Mouse (Mus musculus): ENCODE measurements around the gene Lsm7. TPM values are rescaled to one million over a fixed set of nuclear protein-coding genes. Genes with fewer than 3 reads are reported as not detected.

Gene Lsm7
- total and polyA plus RNA-seq, 3 experiments, result 198 to 411 (median 374) TPM

DNA sequence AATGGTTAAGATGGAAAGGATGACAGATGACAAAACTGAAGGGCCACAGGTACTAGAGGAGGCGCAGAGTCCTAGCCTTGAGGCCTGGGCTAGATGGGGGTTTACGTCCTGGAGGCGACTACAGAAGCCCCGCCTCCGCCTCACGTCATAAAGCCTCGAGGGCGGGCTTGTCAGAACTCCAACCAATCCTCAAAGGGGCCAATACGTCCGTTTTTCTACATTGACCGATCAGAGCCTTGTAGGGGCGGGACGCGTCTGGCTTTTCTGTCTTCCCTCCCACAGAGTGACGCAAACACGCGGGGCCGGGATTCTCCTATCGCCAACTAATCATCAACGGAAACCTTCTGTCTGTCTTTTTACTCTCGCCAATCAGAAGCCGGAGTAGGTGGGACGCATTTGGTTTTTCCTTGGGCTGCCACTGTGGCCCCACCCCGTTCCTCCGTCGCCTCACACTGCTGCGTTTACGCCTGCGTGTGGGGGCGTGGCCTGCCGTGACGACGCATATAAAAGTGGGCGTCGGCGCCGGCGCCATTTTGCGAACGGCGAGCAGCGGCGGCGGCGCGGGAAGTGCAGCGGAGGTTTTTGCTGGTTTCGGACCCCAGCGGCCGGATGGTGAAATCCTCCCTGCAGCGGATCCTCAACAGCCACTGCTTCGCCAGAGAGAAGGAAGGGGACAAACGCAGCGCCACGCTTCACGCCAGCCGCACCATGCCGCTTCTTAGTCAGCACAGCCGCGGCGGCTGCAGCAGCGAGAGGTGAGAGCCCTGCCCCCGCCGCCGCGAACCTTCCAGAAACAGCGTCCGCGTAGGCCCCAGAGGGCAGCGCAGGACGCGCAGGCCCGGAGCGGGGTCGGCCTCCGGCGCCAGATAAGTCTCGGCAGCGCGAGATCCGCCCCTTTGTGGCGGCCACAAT is 28.6 kb downstream of the Lsm7 start, which contains the start of gene Oaz1:
Gene Oaz1, plus strand, starts transcription at position 506 of the 912 bp plus-strand sequence.
- no peak for TF ChIP-seq PAX5 (IDR thresholded peaks at IDR 0.05; ENCODE audit: low read length)
- TF ChIP-seq USF1 (IDR thresholded peaks at IDR 0.05; ENCODE audit: low read depth, low read length), result no peak
- TF ChIP-seq POLR2A (IDR thresholded peaks at IDR 0.05; ENCODE audit: low read depth, low read length), result peak; percentile 81
- TF ChIP-seq MAX (IDR thresholded peaks at IDR 0.05; ENCODE audit: low read length), result no peak
- TF ChIP-seq SMC3 (IDR thresholded peaks at IDR 0.05; ENCODE audit: low read depth, low read length), result no peak
- TF ChIP-seq IRF4 (IDR thresholded peaks at IDR 0.05; ENCODE audit: low read depth, low read length), result 0 out of 2 replicates have a peak, but pooled peaks have one; percentile 9
- TF ChIP-seq ZKSCAN1 (IDR thresholded peaks at IDR 0.05; ENCODE audit: borderline replicate concordance, low read depth, low read length), result no peak
- TF ChIP-seq ZMIZ1 (IDR thresholded peaks at IDR 0.05; ENCODE audit: low read depth, low read length), result peak; percentile 64; the same call in 1 of the 2 replicates
- no peak for TF ChIP-seq ZNF384 (IDR thresholded peaks at IDR 0.05; ENCODE audit: low read depth, low read length)
- no peak; the same call in 1 of the 2 replicates for TF ChIP-seq MEF2A (IDR thresholded peaks at IDR 0.05; ENCODE audit: borderline replicate concordance, low read depth, low read length)
- peak; percentile 66 for TF ChIP-seq NELFE (IDR thresholded peaks at IDR 0.05; ENCODE audit: low read depth, low read length)
- peak; percentile 0; the same call in 1 of the 2 replicates for TF ChIP-seq SIN3A (IDR thresholded peaks at IDR 0.05; ENCODE audit: low read length)
- TF ChIP-seq POLR2AphosphoS2 (IDR thresholded peaks at IDR 0.05; ENCODE audit: low read depth, low read length), result peak; percentile 95
- TF ChIP-seq MAFK (IDR thresholded peaks at IDR 0.05; ENCODE audit: insufficient replicate concordance, low read length), result no peak
- TF ChIP-seq ELF1 (IDR thresholded peaks at IDR 0.05; ENCODE audit: low read depth, low read length), result peak; percentile 71
- no peak for TF ChIP-seq EP300 (IDR thresholded peaks at IDR 0.05; ENCODE audit: low read length)
- peak; percentile 81 for TF ChIP-seq NRF1 (IDR thresholded peaks at IDR 0.05; ENCODE audit: low read depth, low read length)
- TF ChIP-seq MYC (IDR thresholded peaks at IDR 0.05; ENCODE audit: low read depth, low read length), result 0 out of 2 replicates have a peak, but pooled peaks have one; percentile 52
- peak; percentile 87; the same call in 1 of the 2 replicates for TF ChIP-seq TBP (conservative IDR thresholded peaks at IDR 0.05; ENCODE audit: low read depth, low read length)
- no peak for TF ChIP-seq CTCF (conservative IDR thresholded peaks at IDR 0.05 in 1 of 2, IDR thresholded peaks at IDR 0.05 in 1 of 2; ENCODE audit: low read depth in 2 of 2, low read length in 2 of 2)
- no peak for TF ChIP-seq JUND (conservative IDR thresholded peaks at IDR 0.05; ENCODE audit: low read depth, low read length)
- TF ChIP-seq HCFC1 (IDR thresholded peaks at IDR 0.05; ENCODE audit: low read depth, low read length), result peak; percentile 50
- TF ChIP-seq TCF12 (IDR thresholded peaks at IDR 0.05; ENCODE audit: low read depth, low read length), result peak; percentile 91
- peak; percentile 80 for TF ChIP-seq CHD2 (IDR thresholded peaks at IDR 0.05; ENCODE audit: low read length)
- TF ChIP-seq E2F4 (IDR thresholded peaks at IDR 0.05; ENCODE audit: insufficient replicate concordance, low read depth, low read length), result peak; percentile 58; the same call in 1 of the 2 replicates
- peak within 1 kb of the TSS; percentile 99 for H3K4me2 ChIP-seq (ENCODE audit: insufficient read depth, low read depth, poor library complexity, severe bottlenecking)
- no peaks in the 10 kb centered on the region for H3K9me3 ChIP-seq (replicated peaks; ENCODE audit: low read length)
- in situ Hi-C loops (cut with MboI; ENCODE audit: low pct_ligation_motif_present, low pct_unique_long_range_greater_than_20kb, low sequenced_read_pairs), result no loop called here
- peak within 1 kb of the TSS; percentile 99 for H3K9ac ChIP-seq (ENCODE audit: insufficient read depth, low read depth)
- H3K27me3 ChIP-seq (replicated peaks), result no peaks in the 10 kb centered on the region
- dilution Hi-C loops (cut with MboI; ENCODE audit: extremely low pct_ligation_motif_present, extremely low pct_unique_long_range_greater_than_20kb, low sequenced_read_pairs), result no loop called here
- H3K36me3 ChIP-seq (replicated peaks in 1 of 2; ENCODE audit: control insufficient read depth in 1 of 2, insufficient read depth in 1 of 2, low read length in 1 of 2), result peaks cover 26 to 35% of the 10 kb centered on the region in 2 experiments
- H3K4me3 ChIP-seq (replicated peaks in 1 of 3; ENCODE audit: low read depth in 2 of 3, low read length in 2 of 3, poor library complexity in 1 of 3), result peak within 1 kb of the TSS; percentile 63 to 93 (median 77)
- DNase-seq (ENCODE audit: extremely low read depth), result peak; percentile 100
- H3K27ac ChIP-seq (ENCODE audit: insufficient read depth, low read depth), result peak within 1 kb of the TSS; percentile 77
- peaks cover 20 to 55% of the 10 kb centered on the region in 2 experiments for H3K4me1 ChIP-seq (ENCODE audit: control insufficient read depth in 1 of 2, insufficient read depth in 2 of 2)
- peaks cover 21% of the 10 kb centered on the region for H3K79me2 ChIP-seq (replicated peaks; ENCODE audit: control insufficient read depth, extremely low read depth, insufficient read depth, poor library complexity, severe bottlenecking)

Measured in CH12.LX (cell line).